Mouse (Mus musculus) midbrain, postnatal 0 days (tissue): ENCODE data around the gene Eml5. TPM values are rescaled to one million over a fixed set of nuclear protein-coding genes. Genes with fewer than 3 reads are reported as not detected.

Experiments used
- ATAC-seq: fragments of 200-750 bp; cut with Nextera tagmentation; 2 replicates; pipeline ENCODE4 v1.8.0; 2017; ENCODE audit warnings: moderate number of reproducible peaks, mild to moderate bottlenecking, moderate TSS enrichment, moderate library complexity; ENCODE audit not compliant: low FRiP score
- DNase-seq: peaks from one replicate; pipeline ENCODE4 v3.0.0-alpha.2; 2015; ENCODE audit warnings: low spot score
- H3K27ac ChIP-seq: fragments of 300-500 bp; sonication (generic); 2 replicates; pipeline ENCODE4 v1.5.1; 2014; ENCODE audit warnings: low read depth, mild to moderate bottlenecking, low read length, mixed read lengths
- H3K27me3 ChIP-seq: fragments of 300-500 bp; sonication (generic); 2 replicates; pipeline ENCODE4 v1.6.1; 2014; ENCODE audit warnings: low read length, control low read depth, mixed read lengths; ENCODE audit not compliant: insufficient read depth
- H3K36me3 ChIP-seq: fragments of 300-500 bp; sonication (generic); 2 replicates; pipeline ENCODE4 v1.6.1; 2014; ENCODE audit warnings: low read length, control low read depth, mixed read lengths; ENCODE audit not compliant: insufficient read depth
- H3K4me1 ChIP-seq: fragments of 300-500 bp; sonication (generic); 2 replicates; pipeline ENCODE4 v1.6.1; 2014; ENCODE audit warnings: mild to moderate bottlenecking, control low read depth, antibody characterized with exemption, low read length, mixed read lengths; ENCODE audit not compliant: insufficient read depth
- H3K4me2 ChIP-seq: fragments of 300-500 bp; sonication (generic); 2 replicates; pipeline ENCODE4 v1.6.1; 2014; ENCODE audit warnings: low read depth, mild to moderate bottlenecking, low read length, mixed read lengths; ENCODE audit not compliant: poor library complexity, severe bottlenecking
- H3K4me3 ChIP-seq: fragments of 300-500 bp; sonication (generic); 2 replicates; pipeline ENCODE4 v1.5.1; 2014; ENCODE audit warnings: low read depth, mild to moderate bottlenecking, low read length, moderate library complexity
- H3K9ac ChIP-seq: fragments of 300-500 bp; sonication (generic); replicated peaks from 2 replicates; pipeline ENCODE4 v1.6.1; 2014; ENCODE audit warnings: mild to moderate bottlenecking, low read length, moderate library complexity, mixed read lengths; ENCODE audit not compliant: poor library complexity, severe bottlenecking
- H3K9me3 ChIP-seq: fragments of 300-500 bp; sonication (generic); 2 replicates; pipeline ENCODE4 v1.6.1; 2016; ENCODE audit warnings: low read length, control low read depth
- CTCF ChIP-seq: IDR thresholded peaks from 2 replicates; pipeline ENCODE4 v1.5.1; 2016; ENCODE audit warnings: antibody characterized with exemption, mild to moderate bottlenecking
- WGBS: fragments of 180-500 bp; shearing (Covaris S2); extraction: QIAGEN DNeasy Blood & Tissue Kit; methylation state at CpG from one replicate; pipeline ENCODE4 v1.1.7; 2014; 5-methylcytosine and 5-hydroxymethylcytosine counted together
- polyA plus RNA-seq: library from polyadenylated mRNA; unstranded; fragments of >200 nt; fragmentation: Nextera tagmentation; extraction: Ambion mirVana; gene quantifications from 2 replicates; pipeline ENCODE4 v1.2.1, GENCODE M21; 2015
- total RNA-seq: library from RNA; depleted of rRNA; stranded (reverse); fragments of >200 nt; gene quantifications from 2 replicates; pipeline ENCODE4 v1.2.3, GENCODE M21; 2014

Gene Eml5
- total and polyA plus RNA-seq, 2 experiments from 2014 or later: 13.4 to 28.3 TPM

- 87% methylated on average over 5 of the region's 5 CpGs for WGBS
- H3K36me3 ChIP-seq: peaks cover 41% of the 10 kb centered on the region
Measured at GRCm38 (mm10) chr12:98800334-98800733, 101.0 kb downstream of the Eml5 start.

GRCm38 (mm10) chr12:98795731-98796318 lies 105.5 kb downstream of the Eml5 start:
- Histone ChIP-seq H3K36me3 (peaks cover 30% of the 10 kb centered on the region), H3K4me1 (no peaks in the 10 kb centered on the region), H3K27me3 (no peaks in the 10 kb centered on the region), H3K4me3 (no peak overlapping the region), H3K27ac (no peak overlapping the region), H3K9me3 (no peaks in the 10 kb centered on the region), H3K4me2 (no peak overlapping the region), H3K9ac (no peak overlapping the region)
- DNase-seq (peak; percentile 27), ATAC-seq (no peak)
- WGBS: 73% methylated on average over 3 of the region's 3 CpGs
- no peak for TF ChIP-seq CTCF

More at GRCm38 (mm10) chr12:98800334-98800733, 101.0 kb downstream of the Eml5 start:
- Histone ChIP-seq H3K27me3 (no peaks in the 10 kb centered on the region), H3K9me3 (no peaks in the 10 kb centered on the region), H3K4me2 (no peak overlapping the region), H3K27ac (no peak overlapping the region), H3K4me3 (no peak overlapping the region), H3K9ac (no peak overlapping the region), H3K4me1 (no peaks in the 10 kb centered on the region)
- ATAC-seq (no peak), DNase-seq (no peak)
- no peak for TF ChIP-seq CTCF

GRCm38 (mm10) chr12:98784251-98784650 lies 117.0 kb downstream of the Eml5 start:
- no peaks in the 10 kb centered on the region for H3K9me3 ChIP-seq
- H3K4me2 ChIP-seq: no peak overlapping the region
- no peaks in the 10 kb centered on the region for H3K4me1 ChIP-seq
- TF ChIP-seq CTCF: no peak
- ATAC-seq (no peak), DNase-seq (no peak)
- H3K4me3 ChIP-seq: no peak overlapping the region
- peaks cover 44% of the 10 kb centered on the region for H3K36me3 ChIP-seq
- no peak overlapping the region for H3K27ac ChIP-seq
- no peak overlapping the region for H3K9ac ChIP-seq
- H3K27me3 ChIP-seq: no peaks in the 10 kb centered on the region
- 100% methylated on average over 1 of the region's 1 CpGs for WGBS

- TF ChIP-seq CTCF: peak; percentile 75
- no peak for ATAC-seq
- Histone ChIP-seq H3K4me1 (no peaks in the 10 kb centered on the region), H3K4me3 (no peak overlapping the region), H3K4me2 (no peak overlapping the region), H3K9ac (no peak overlapping the region), H3K9me3 (no peaks in the 10 kb centered on the region), H3K27ac (no peak overlapping the region), H3K36me3 (peaks cover 52% of the 10 kb centered on the region), H3K27me3 (no peaks in the 10 kb centered on the region)
- WGBS: 79% methylated on average over 4 of the region's 4 CpGs
- DNase-seq: peak; percentile 59
Measured at GRCm38 (mm10) chr12:98779148-98779547, 122.1 kb downstream of the Eml5 start.

- Histone ChIP-seq H3K27ac (no peak overlapping the region), H3K4me2 (no peak overlapping the region), H3K4me3 (no peak overlapping the region), H3K9ac (no peak overlapping the region), H3K36me3 (peaks cover 47% of the 10 kb centered on the region), H3K27me3 (no peaks in the 10 kb centered on the region), H3K9me3 (no peaks in the 10 kb centered on the region), H3K4me1 (no peaks in the 10 kb centered on the region)
- 87% methylated on average over 3 of the region's 3 CpGs for WGBS
- TF ChIP-seq CTCF: no peak
- DNase-seq (no peak), ATAC-seq (no peak)
Measured at GRCm38 (mm10) chr12:98777509-98777908, 123.8 kb downstream of the Eml5 start.

- no peak for TF ChIP-seq CTCF
Measured at GRCm38 (mm10) chr12:98766241-98766640, 135.0 kb downstream of the Eml5 start.

More at GRCm38 (mm10) chr12:98766241-98766640, 135.0 kb downstream of the Eml5 start:
- Histone ChIP-seq H3K4me1 (no peaks in the 10 kb centered on the region), H3K4me2 (no peak overlapping the region), H3K9me3 (no peaks in the 10 kb centered on the region), H3K27me3 (no peaks in the 10 kb centered on the region), H3K9ac (no peak overlapping the region), H3K36me3 (peaks cover 41% of the 10 kb centered on the region), H3K4me3 (no peak overlapping the region), H3K27ac (no peak overlapping the region)
- DNase-seq (no peak), ATAC-seq (no peak)
- WGBS: 98% methylated on average over 2 of the region's 2 CpGs
